In the genomic region with DNA sequence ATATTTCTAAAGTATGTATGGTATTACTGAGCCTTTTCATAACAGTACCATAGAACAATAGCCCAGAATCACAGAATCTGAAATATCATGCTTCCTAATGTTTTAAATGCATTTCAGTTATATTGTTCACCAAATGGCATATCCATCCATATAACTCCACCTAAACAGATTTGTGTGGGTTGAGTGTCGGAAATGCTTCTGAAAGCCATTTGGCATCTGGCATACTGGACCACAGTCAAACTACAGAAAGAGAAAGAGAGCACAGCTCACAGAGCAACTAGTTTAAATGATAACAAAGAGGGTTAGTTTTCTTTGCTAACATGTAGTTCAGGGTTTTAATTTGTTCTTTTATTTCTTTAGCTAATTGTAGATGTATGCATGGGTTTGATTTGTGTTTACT, we compare ENCODE assay signal across 32 mouse cellular contexts. TPM values are rescaled to one million over a fixed set of nuclear protein-coding genes. Genes with fewer than 3 reads are reported as not detected.
DNase-seq lines count a peak whose midpoint lies in the region; ATAC-seq and TF ChIP-seq lines count a peak whose summit lies in the region.
"Had no signal": no experiment of that assay in that cellular context is flagged by ENCODE, and none has a peak within 500 bp of the region (broad histone marks: within the 10 kb centered on the region; RNA-seq: fewer than 3 reads in every experiment).

No protein-coding gene starts in this region.

- TF ChIP-seq CTCF in forebrain, postnatal 0 days (IDR thresholded peaks at IDR 0.05; ENCODE audit: low read depth): no peak
- no peak for TF ChIP-seq CTCF in layer of hippocampus, adult 2 months (conservative IDR thresholded peaks at IDR 0.05)

- WGBS in forebrain, postnatal 0 days: 63% methylated on average over 1 of the region's 1 CpGs
- 98% methylated on average over 1 of the region's 1 CpGs for WGBS in forebrain, embryonic 13.5 days

- no peaks in the 10 kb centered on the region for H3K4me1 ChIP-seq in forebrain, postnatal 0 days (ENCODE audit: insufficient read depth)
- no peaks in the 10 kb centered on the region for H3K4me1 ChIP-seq in forebrain, embryonic 13.5 days
- H3K4me1 ChIP-seq: embryonic facial prominence, embryonic 10.5 days; embryonic facial prominence, embryonic 13.5 days; heart, embryonic 15.5 days; hindbrain, embryonic 10.5 days; hindbrain, embryonic 13.5 days had no signal

- H3K9ac ChIP-seq in forebrain, postnatal 0 days: no peak overlapping the region
- H3K9ac ChIP-seq in forebrain, embryonic 13.5 days: no peak overlapping the region
- H3K9ac ChIP-seq: embryonic facial prominence, embryonic 13.5 days; heart, embryonic 12.5 days; heart, embryonic 15.5 days; hindbrain, embryonic 13.5 days had no signal

- no peak overlapping the region for H3K4me3 ChIP-seq in forebrain, postnatal 0 days (ENCODE audit: low read depth, low read length)
- H3K4me3 ChIP-seq in forebrain, embryonic 13.5 days: no peak overlapping the region
- H3K4me3 ChIP-seq in layer of hippocampus, adult 2 months: no peak overlapping the region
- H3K4me3 ChIP-seq: embryonic facial prominence, embryonic 10.5 days; embryonic facial prominence, embryonic 13.5 days; erythroblast, embryonic 14.5 days; gastrocnemius, adult 2 months; heart, embryonic 12.5 days; heart, embryonic 15.5 days; hindbrain, embryonic 10.5 days; hindbrain, embryonic 13.5 days had no signal

- peak; percentile 35 for DNase-seq in forebrain, postnatal 0 days
- DNase-seq in left cerebral cortex, adult 9 months (ENCODE audit: low spot score in 2 of 2): peak; percentile 0 to 15
- no peak for DNase-seq in left cerebral cortex, postnatal 4 days
- DNase-seq in layer of hippocampus, adult 2 months (ENCODE audit: low spot score in 2 of 2): peak; percentile 30 to 56
- DNase-seq in telencephalon, adult 2 months (ENCODE audit: low read depth, low spot score): peak; percentile 45
- no peak for DNase-seq in gastrocnemius, adult 8-10 months (ENCODE audit: low spot score in 2 of 2)
- DNase-seq: adrenal gland, postnatal 10 days; adrenal gland, postnatal 36 days; cerebellum, adult 11 months; cerebellum, adult 8-10 months; cerebellum, postnatal 10 days; cerebellum, postnatal 36 days; embryo, embryonic 11 days; gastrocnemius, adult 2 months; gastrocnemius, postnatal 25 days; heart, adult 18-20 months; heart, postnatal 10 days; heart, postnatal 36 days had no signal

- intact Hi-C loops in left cerebral cortex, postnatal 4 days (cut with DNase I): no loop called here

- no peaks in the 10 kb centered on the region for H3K36me3 ChIP-seq in forebrain, postnatal 0 days (ENCODE audit: insufficient read depth)
- H3K36me3 ChIP-seq in forebrain, embryonic 13.5 days (ENCODE audit: poor library complexity, severe bottlenecking): no peaks in the 10 kb centered on the region
- H3K36me3 ChIP-seq: embryonic facial prominence, embryonic 10.5 days; embryonic facial prominence, embryonic 13.5 days; G1E; heart, embryonic 12.5 days; heart, embryonic 15.5 days; hindbrain, embryonic 10.5 days; hindbrain, embryonic 13.5 days had no signal

- no peaks in the 10 kb centered on the region for H3K9me3 ChIP-seq in forebrain, postnatal 0 days (ENCODE audit: low read length)
- H3K9me3 ChIP-seq in forebrain, embryonic 13.5 days (replicated peaks): no peaks in the 10 kb centered on the region
- H3K9me3 ChIP-seq: embryonic facial prominence, embryonic 10.5 days; embryonic facial prominence, embryonic 13.5 days; G1E; heart, embryonic 12.5 days; heart, embryonic 15.5 days; hindbrain, embryonic 10.5 days; hindbrain, embryonic 13.5 days had no signal

- no peak overlapping the region for H3K4me2 ChIP-seq in forebrain, postnatal 0 days (ENCODE audit: low read depth)
- no peak overlapping the region for H3K4me2 ChIP-seq in forebrain, embryonic 13.5 days
- H3K4me2 ChIP-seq: embryonic facial prominence, embryonic 13.5 days; heart, embryonic 12.5 days; heart, embryonic 15.5 days; hindbrain, embryonic 13.5 days had no signal

- ATAC-seq in forebrain, postnatal 0 days: no peak
- ATAC-seq in forebrain, embryonic 13.5 days: no peak
- ATAC-seq in CD4-positive, CD25-positive, alpha-beta regulatory T cell, adult 4 months: no peak
- ATAC-seq: forebrain, embryonic 14.5 days; hindbrain, embryonic 16.5 days; Patski had no signal

- 0 out of 2 replicates have a peak overlapping the region, but pooled peaks have one; percentile 4 for H3K27ac ChIP-seq in forebrain, postnatal 0 days (ENCODE audit: low read depth, low read length)
- H3K27ac ChIP-seq in forebrain, embryonic 13.5 days: no peak overlapping the region
- H3K27ac ChIP-seq in layer of hippocampus, adult 2 months: peak overlapping the region; percentile 58
- H3K27ac ChIP-seq: embryonic facial prominence, embryonic 10.5 days; embryonic facial prominence, embryonic 13.5 days; gastrocnemius, adult 2 months; heart, embryonic 15.5 days; hindbrain, embryonic 10.5 days; hindbrain, embryonic 13.5 days had no signal

- no peaks in the 10 kb centered on the region for H3K27me3 ChIP-seq in forebrain, postnatal 0 days (ENCODE audit: insufficient read depth, low read length)
- H3K27me3 ChIP-seq in forebrain, embryonic 13.5 days: no peaks in the 10 kb centered on the region
- H3K27me3 ChIP-seq: CH12.LX; embryonic facial prominence, embryonic 13.5 days; heart, embryonic 12.5 days; heart, embryonic 15.5 days; hindbrain, embryonic 13.5 days; Patski had no signal

RNA-seq across cellular contexts. Expression of a gene that starts 57.0 kb away (rescaled TPM):
- 3.6 and 7.1 TPM in 2 replicates for total RNA-seq in forebrain, postnatal 0 days (2014; rRNA removed)
- 1.4 and 2.5 TPM in 2 replicates for polyA plus RNA-seq in forebrain, postnatal 0 days (2015; fragmentation: Nextera tagmentation; extraction: Ambion mirVana)
- polyA plus RNA-seq in forebrain, embryonic 13.5 days (2015; fragmentation: Nextera tagmentation; extraction: Ambion mirVana): 7.4 and 7.6 TPM in 2 replicates
- 1 to 10 TPM; 6.6 to 6.7 TPM for total RNA-seq in left cerebral cortex, postnatal 4 days (2021)
- 1 to 10 TPM; 7.0 to 9.0 TPM for total RNA-seq in layer of hippocampus, adult 2 months (2021)
- polyA plus RNA-seq in CD4-positive, CD25-positive, alpha-beta regulatory T cell, adult 4 months (2017; shearing (Covaris generic)): under 1 TPM; 0.24 to 0.30 TPM
- under 1 TPM; 0.63 to 0.80 (median 0.75) TPM for total RNA-seq in gastrocnemius, adult 8-10 months (2022)
- total RNA-seq: CH12.LX had no signal
- polyA plus RNA-seq: erythroblast, embryonic 14.5 days; G1E had no signal

Comparison
In these comparisons a context has a peak if more than half of its experiments do, and no peak if none do; other contexts are left out.
1. DNase-seq: peak in forebrain, postnatal 0 days (single experiment), left cerebral cortex, adult 9 months (2 of 2), layer of hippocampus, adult 2 months (2 of 2) and telencephalon, adult 2 months (single experiment); none in left cerebral cortex, postnatal 4 days (single experiment) and gastrocnemius, adult 8-10 months (0 of 2).